Mouse (Mus musculus) E14TG2a.4 (cell line): ENCODE measurements around the gene Msrb3.

Source experiments
- CTCF ChIP-seq: conservative IDR thresholded peaks from 2 replicates; pipeline ENCODE4 v1.5.1; 2014; ENCODE audit warnings: low read length
- NANOG ChIP-seq: IDR thresholded peaks from 2 replicates; pipeline ENCODE4 v1.6.1; 2014; ENCODE audit warnings: borderline replicate concordance, low read length, mixed read lengths
- POU5F1 ChIP-seq: IDR thresholded peaks from 2 replicates; pipeline ENCODE4 v1.6.1; 2014; ENCODE audit warnings: low read length, borderline replicate concordance

DNA sequence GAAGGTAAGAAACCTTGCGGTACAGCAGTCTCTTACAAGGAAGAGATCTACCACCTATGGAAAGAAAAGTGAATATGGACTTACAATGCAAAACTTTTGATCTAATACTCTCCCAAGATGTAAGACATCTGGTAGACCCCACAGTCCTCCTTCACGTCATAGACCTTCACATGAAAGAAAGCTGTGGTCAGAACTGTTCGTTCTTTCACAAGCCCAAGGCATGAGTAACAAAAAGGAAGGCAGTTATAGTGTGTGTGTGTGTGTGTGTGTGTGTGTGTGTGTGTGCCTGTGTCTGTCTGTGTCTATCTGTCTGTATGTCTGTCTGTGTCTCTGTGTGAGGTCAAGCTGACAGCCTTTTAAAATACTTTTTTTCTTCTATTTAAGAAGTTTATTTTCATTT lies 131.5 kb downstream of the Msrb3 start:
- TF ChIP-seq CTCF (no peak), NANOG (no peak), POU5F1 (no peak)
